Mouse (Mus musculus) ES-E14 (cell line): ENCODE measurements around the gene Kalrn. TPM values are rescaled to one million over a fixed set of nuclear protein-coding genes. Genes with fewer than 3 reads are reported as not detected.

Experiments
- DNase-seq: peaks from one replicate; pipeline ENCODE4 v3.0.0-alpha.2; 2013; ENCODE audit warnings: low read depth, low spot score
- H3K27ac ChIP-seq: 2 replicates; pipeline ENCODE4 v1.5.1; 2012; ENCODE audit warnings: low read depth, mild to moderate bottlenecking, low read length, moderate library complexity, mixed read lengths; ENCODE audit not compliant: poor library complexity, insufficient read depth, severe bottlenecking
- H3K36me3 ChIP-seq: 2 replicates; pipeline ENCODE4 v1.6.1; 2012; ENCODE audit warnings: mild to moderate bottlenecking, low read length, moderate library complexity, mixed read lengths; ENCODE audit not compliant: control insufficient read depth, poor library complexity, insufficient read depth, severe bottlenecking
- H3K4me1 ChIP-seq, 2 experiments: fragments of 150-350 bp in 1 of 2; sonication (generic) in 1 of 2; 2 replicates each; pipeline ENCODE4 v1.6.1; 2012; ENCODE audit warnings: low read length in 2 of 2, mild to moderate bottlenecking in 1 of 2, mixed read lengths in 1 of 2; ENCODE audit not compliant: control insufficient read depth in 2 of 2, insufficient read depth in 2 of 2, poor library complexity in 1 of 2
- H3K4me3 ChIP-seq, 2 experiments: fragments of 150-350 bp in 1 of 2; sonication (generic) in 1 of 2; 2 replicates each; pipeline ENCODE4 v1.5.1; 2012; ENCODE audit warnings: low read length in 2 of 2, low read depth in 1 of 2, mild to moderate bottlenecking in 1 of 2, mixed read lengths in 1 of 2; ENCODE audit not compliant: insufficient read depth in 1 of 2, poor library complexity in 1 of 2, severe bottlenecking in 1 of 2
- H3K9ac ChIP-seq: 2 replicates; pipeline ENCODE4 v1.6.1; 2012; ENCODE audit warnings: low read depth, mild to moderate bottlenecking, low read length, mixed read lengths; ENCODE audit not compliant: poor library complexity, insufficient read depth, severe bottlenecking
- H3K9me3 ChIP-seq: fragments of 150-350 bp; sonication (generic); 2 replicates; pipeline ENCODE4 v1.6.1; 2012; ENCODE audit warnings: low read depth, mild to moderate bottlenecking, low read length; ENCODE audit not compliant: control insufficient read depth, insufficient read depth
- CHD2 ChIP-seq: IDR thresholded peaks from 2 replicates; pipeline ENCODE4 v1.6.1; 2014; ENCODE audit warnings: mild to moderate bottlenecking, low read depth, low read length, inconsistent platforms
- HCFC1 ChIP-seq: IDR thresholded peaks from 2 replicates; pipeline ENCODE4 v1.6.1; 2012; ENCODE audit warnings: low read length, inconsistent platforms, borderline replicate concordance; ENCODE audit not compliant: insufficient read depth
- MAFK ChIP-seq: IDR thresholded peaks from 2 replicates; pipeline ENCODE4 v1.6.1; 2014; ENCODE audit warnings: mild to moderate bottlenecking, low read depth, low read length, inconsistent platforms; ENCODE audit not compliant: insufficient read depth
- ZC3H11A ChIP-seq: IDR thresholded peaks from 2 replicates; pipeline ENCODE4 v1.6.1; 2012; ENCODE audit warnings: low read depth, mild to moderate bottlenecking, inconsistent platforms, low read length, borderline replicate concordance
- ZNF384 ChIP-seq: IDR thresholded peaks from 2 replicates; pipeline ENCODE4 v1.6.1; 2012; ENCODE audit warnings: low read depth, low read length, inconsistent platforms
- in situ Hi-C, 2 experiments: fragments of 600-800 bp; cut with MboI; formaldehyde crosslinking; loops; one replicate each; pipeline ENCODE4 v1.15.1; 2025; ENCODE audit warnings: low sequenced_read_pairs in 2 of 2, inconsistent platforms in 1 of 2; ENCODE audit not compliant: unreplicated experiment in 2 of 2
- total RNA-seq: library from RNA; depleted of rRNA; stranded (reverse); fragments of 300-350 nt; gene quantifications from 2 replicates; pipeline ENCODE4 v1.2.3, GENCODE M21; 2012

Kalrn gene
- total RNA-seq, 1 experiment = 15.7 TPM

GRCm38 (mm10) chr16:34354042-34354441 lies 219.3 kb downstream of the Kalrn start:
- TF ChIP-seq ZNF384 = no peak
- no peak for TF ChIP-seq HCFC1
- no peak for TF ChIP-seq MAFK
- TF ChIP-seq CHD2 = no peak
- TF ChIP-seq ZC3H11A = no peak
- DNase-seq = no peak
- Histone ChIP-seq H3K9me3 (no peaks in the 10 kb centered on the region), H3K9ac (no peak overlapping the region), H3K4me3 (no peak overlapping the region), H3K27ac (no peak overlapping the region), H3K36me3 (no peaks in the 10 kb centered on the region), H3K4me1 (no peaks in the 10 kb centered on the region)
- in situ Hi-C loops = no loop called here

- DNase-seq = no peak
- Histone ChIP-seq H3K4me1 (no peaks in the 10 kb centered on the region), H3K4me3 (no peak overlapping the region), H3K9ac (no peak overlapping the region), H3K36me3 (no peaks in the 10 kb centered on the region), H3K9me3 (no peaks in the 10 kb centered on the region), H3K27ac (no peak overlapping the region)
- in situ Hi-C loops = no loop called here
- TF ChIP-seq HCFC1 = no peak
- TF ChIP-seq ZNF384 = no peak
- no peak for TF ChIP-seq CHD2
- TF ChIP-seq MAFK = no peak
- no peak for TF ChIP-seq ZC3H11A
Measured at GRCm38 (mm10) chr16:34352747-34353146, 220.6 kb downstream of the Kalrn start.

GRCm38 (mm10) chr16:34351575-34352150 lies 221.7 kb downstream of the Kalrn start:
- Histone ChIP-seq H3K9ac (no peak overlapping the region), H3K27ac (no peak overlapping the region), H3K36me3 (no peaks in the 10 kb centered on the region), H3K4me1 (no peaks in the 10 kb centered on the region), H3K9me3 (no peaks in the 10 kb centered on the region), H3K4me3 (no peak overlapping the region)
- in situ Hi-C loops = no loop called here
- TF ChIP-seq ZNF384 = no peak
- DNase-seq = no peak

GRCm38 (mm10) chr16:34347574-34347973 lies 225.8 kb downstream of the Kalrn start:
- TF ChIP-seq HCFC1 (no peak), ZNF384 (no peak), ZC3H11A (no peak), CHD2 (no peak), MAFK (no peak)
- Histone ChIP-seq H3K9me3 (no peaks in the 10 kb centered on the region), H3K27ac (no peak overlapping the region), H3K9ac (no peak overlapping the region), H3K4me1 (no peaks in the 10 kb centered on the region), H3K36me3 (no peaks in the 10 kb centered on the region), H3K4me3 (no peak overlapping the region)
- in situ Hi-C loops = no loop called here
- DNase-seq = no peak
